Mouse (Mus musculus) ES-E14 (cell line): Measurements from ENCODE around the gene Adprhl2.

Experiments
- CHD2 ChIP-seq: IDR thresholded peaks from 2 replicates; pipeline ENCODE4 v1.6.1; 2014; ENCODE audit warnings: mild to moderate bottlenecking, low read depth, low read length, inconsistent platforms
- MAFK ChIP-seq: IDR thresholded peaks from 2 replicates; pipeline ENCODE4 v1.6.1; 2014; ENCODE audit warnings: mild to moderate bottlenecking, low read depth, low read length, inconsistent platforms; ENCODE audit not compliant: insufficient read depth
- ZC3H11A ChIP-seq: IDR thresholded peaks from 2 replicates; pipeline ENCODE4 v1.6.1; 2012; ENCODE audit warnings: low read depth, mild to moderate bottlenecking, inconsistent platforms, low read length, borderline replicate concordance
- ZNF384 ChIP-seq: IDR thresholded peaks from 2 replicates; pipeline ENCODE4 v1.6.1; 2012; ENCODE audit warnings: low read depth, low read length, inconsistent platforms

DNA sequence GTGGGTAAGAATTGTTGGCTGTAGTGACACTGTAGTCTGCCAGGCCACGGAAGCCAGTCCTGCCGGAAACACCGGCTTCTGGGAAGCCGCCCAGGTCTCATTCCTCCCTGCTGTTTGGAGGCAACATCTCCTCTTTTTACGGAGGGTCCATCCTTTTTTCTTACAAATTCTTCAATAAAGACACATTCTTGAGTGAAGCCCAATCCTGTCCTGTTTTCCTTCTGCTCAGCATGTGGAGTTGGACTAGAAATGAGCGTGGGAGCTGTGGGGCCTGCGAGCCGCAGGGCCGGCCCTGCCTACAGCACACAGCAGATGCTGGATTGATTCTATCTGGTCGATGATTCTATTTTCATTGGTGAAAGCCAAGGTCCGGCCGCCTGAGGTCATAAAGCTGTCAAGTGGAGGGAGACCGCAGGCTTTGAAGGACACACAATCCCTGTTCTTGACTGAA is 45.8 kb downstream of the Adprhl2 start:
- no peak for TF ChIP-seq ZNF384
- TF ChIP-seq MAFK: no peak
- TF ChIP-seq ZC3H11A: no peak
- TF ChIP-seq CHD2: no peak
